Mouse (Mus musculus) adrenal gland (tissue): ENCODE measurements around the gene Cd300ld5.
"Not testable (repeated sequence)": the region's sequence is repeated elsewhere in the genome, so short reads cannot be mapped to it uniquely, and the experiment has no call there.

Experiments
- intact Hi-C: fragments of 180-260 bp; cut with DNase I; formaldehyde crosslinking; loops from one replicate; pipeline ENCODE4 v1.15.1; 2025
- long read RNA-seq, 2 experiments: library from polyadenylated mRNA; unstranded; transcript quantifications; one replicate each; pipeline ENCODE4 v2.0.0; 2020; ENCODE audit warnings: borderline replicate concordance in 1 of 2; ENCODE audit not compliant: insufficient replicate concordance in 1 of 2

Cd300ld5 gene
- long read RNA-seq, experiment 1: 0 reads
- long read RNA-seq, experiment 2: 0 reads

DNA sequence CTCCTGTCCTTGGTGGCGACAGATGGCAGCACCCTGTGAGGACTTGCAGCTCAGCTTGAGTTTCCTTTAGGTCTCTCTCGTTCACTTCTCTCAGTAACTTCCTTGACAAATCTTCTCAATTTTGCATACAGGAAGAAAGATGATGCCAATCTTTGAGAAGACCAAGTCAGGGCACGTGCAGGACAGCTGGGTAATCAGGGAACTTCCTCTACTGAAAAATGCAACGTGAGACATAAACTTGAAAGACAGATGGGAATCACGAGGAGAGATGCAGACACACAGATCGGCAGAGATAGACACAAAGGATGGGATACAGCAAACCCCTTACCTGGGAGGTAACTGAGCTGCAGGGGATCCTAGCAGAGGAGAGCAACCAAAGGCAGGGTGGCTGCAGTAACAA lies at the start of gene Cd300ld5:
TSS of gene Cd300ld5 (minus strand) at position 101 of the 400 bp plus-strand sequence.
- intact Hi-C loops: not testable (repeated sequence)

DNA sequence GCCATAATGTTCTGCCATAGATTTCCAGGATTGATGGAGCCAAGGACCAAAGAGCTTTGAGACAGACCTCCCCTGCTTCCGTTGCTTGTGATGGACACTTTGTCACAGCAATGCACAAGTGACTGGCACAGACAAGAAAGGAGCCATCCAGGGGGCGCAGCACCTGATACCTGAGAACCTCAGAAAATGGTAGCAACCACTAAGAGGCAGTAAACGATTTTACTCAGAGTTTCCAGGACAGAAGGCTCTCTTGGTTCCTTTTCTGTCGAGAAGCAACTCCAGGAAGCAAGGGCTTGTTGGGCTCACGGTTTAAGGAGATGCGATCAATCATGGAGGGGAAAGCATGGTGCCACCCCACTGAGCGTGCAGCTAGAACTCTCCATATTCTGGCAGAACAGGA lies 48.6 kb upstream of the Cd300ld5 start:
- intact Hi-C loops: no loop called here

DNA sequence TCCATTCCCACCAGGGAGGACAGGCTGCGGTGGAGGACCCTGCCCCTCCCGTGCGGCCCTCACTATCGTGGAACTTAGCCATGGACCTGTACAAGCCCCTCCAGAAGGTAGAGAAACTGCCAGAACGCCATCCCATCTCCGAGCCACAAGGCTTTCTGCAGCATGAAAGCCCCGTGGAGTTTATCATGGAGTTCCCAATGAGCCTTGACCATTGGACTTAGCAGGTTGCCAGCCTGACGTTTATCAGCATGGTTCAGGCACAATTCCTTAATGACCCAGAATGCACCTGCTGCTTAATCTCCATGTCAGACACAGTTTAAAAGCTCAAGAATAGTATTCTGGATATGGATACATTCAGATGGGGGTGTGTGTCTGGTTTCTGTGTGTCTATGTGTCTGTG lies 47.5 kb upstream of the Cd300ld5 start:
- intact Hi-C loops: no loop called here

DNA sequence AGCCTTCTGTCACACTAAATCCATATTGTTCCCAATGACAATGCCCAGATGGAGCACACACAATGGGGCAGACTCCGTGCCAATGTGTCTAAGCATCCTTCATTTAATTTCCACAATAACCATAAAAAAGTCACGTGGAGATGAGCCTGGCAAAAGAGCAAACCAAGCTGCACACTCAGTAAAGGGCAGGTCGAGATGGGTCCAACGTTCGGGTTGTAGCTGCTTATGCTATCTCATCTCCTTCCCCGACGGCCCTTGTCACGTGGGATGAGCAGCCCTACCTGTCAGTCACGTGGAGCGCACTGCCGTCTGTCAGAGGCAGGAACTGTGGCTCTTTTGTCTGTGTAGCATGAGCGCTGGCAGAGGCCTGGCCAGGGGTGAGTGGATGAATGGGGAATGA lies 47.0 kb upstream of the Cd300ld5 start:
- intact Hi-C loops: no loop called here

DNA sequence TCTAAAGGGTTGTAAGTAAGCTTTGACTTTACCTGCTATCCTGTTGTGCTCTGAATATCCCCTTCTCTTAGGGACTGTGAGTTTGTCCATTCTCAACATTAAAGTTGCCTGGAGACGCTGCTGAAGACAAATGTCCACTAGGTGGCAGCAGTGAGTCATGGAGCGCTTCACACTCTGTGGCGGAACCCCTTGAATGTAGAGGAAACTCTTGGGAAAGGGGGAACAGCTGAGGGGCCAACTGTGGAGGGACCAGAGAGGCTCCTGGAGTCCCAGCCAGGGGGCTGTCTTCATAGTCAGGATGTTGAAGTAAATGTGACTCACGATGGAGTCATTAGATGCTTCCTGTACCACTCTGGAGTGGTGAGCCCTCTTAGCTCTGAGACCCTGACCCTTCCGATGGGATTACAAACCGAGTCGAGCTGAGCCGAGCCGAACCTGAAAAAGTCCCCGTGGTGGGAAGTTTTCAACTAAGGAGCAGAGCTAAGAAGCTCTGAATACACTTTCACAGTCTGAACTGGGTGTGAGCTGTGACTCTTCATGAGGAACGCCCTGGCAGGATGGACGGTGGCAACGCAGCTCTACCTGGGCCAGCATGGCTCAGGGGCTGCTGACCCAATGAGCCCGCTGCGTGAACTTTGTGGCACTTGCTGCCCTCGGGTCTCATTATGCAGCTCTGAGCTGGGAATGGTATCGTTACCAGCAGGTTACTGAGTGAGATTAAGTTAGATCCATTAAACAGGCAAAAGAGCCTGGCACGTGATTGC lies 46.0 kb upstream of the Cd300ld5 start:
- intact Hi-C loops: loop anchor here (1.0 kb wide), 1 partner anchor 70 kb away; no protein-coding TSS in a partner anchor

DNA sequence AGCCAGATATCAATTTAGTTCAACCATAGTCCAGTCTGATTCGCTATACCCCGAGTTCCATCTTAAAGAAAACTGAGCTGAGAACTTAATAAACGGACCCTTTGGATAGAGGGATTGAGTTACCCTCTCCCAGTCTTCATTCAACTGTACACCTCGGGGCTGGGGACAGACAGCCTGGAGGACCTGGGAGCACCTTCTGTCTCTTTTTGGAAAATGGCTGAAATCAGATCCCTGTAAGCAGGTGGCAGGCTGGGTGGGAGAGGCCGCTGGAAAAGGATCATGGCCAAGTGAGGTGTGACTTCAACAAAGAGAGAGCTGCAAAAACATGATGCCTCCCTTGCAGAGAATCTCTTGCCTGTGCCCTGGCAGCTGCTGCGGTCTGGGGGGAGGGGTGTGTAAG lies 44.6 kb upstream of the Cd300ld5 start:
- intact Hi-C loops: no loop called here

DNA sequence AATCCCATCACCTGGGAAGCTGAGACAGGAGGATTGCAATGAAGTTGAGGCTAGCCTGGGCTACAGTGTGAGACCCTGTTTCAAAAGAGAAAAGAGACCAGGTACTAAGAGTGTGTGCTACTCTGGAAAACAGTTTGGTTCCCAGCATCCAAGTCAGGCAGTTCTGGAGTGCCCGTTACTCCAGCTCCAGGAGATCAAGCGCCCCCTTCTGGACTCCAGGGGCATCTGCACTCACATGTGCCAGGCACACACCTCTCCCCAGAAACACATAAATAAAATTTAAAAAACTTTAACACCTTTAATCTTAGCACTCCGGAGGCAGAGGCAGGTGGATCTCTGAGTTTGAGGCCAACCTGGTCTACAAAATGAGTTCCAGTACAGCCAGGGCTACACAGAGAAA lies 43.8 kb upstream of the Cd300ld5 start:
- intact Hi-C loops: no loop called here

DNA sequence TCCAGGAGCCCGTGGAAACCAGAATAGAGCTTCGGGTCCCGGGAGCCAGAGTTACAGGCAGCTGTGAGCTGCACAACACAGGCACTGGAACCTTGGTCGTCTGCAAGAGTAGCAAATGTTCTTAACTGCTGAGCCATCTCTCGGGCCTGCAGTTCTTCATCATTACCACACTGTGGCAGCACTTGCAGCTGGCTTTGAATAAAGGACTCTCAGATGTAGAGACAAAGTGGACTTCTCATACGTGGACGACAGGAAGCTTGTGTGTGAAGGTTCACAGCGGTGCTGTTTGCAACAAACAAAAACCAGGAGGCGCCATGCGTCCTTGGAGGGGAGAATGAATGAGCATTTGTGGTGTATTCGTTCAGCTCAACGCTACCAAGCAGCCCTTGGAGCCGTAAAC lies 43.3 kb upstream of the Cd300ld5 start:
- intact Hi-C loops: no loop called here

DNA sequence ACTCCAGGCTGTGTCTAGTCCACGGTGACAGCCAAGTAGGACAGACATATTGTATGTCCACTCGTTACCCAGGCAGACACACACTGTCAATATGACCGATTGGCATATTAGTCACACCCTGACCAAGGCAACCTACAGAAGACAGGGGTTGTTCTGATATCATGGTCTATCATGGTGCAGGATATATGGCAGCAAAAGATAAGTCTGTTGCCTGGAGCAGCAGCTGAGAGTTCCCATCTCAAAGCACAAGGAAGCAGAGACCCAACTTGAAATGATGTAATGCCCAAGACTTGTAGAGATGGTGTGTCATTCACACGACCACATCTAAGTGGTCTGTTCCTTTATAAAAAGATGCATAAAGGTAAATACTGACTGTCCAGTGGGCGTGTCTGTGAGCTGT lies 41.1 kb upstream of the Cd300ld5 start:
- intact Hi-C loops: no loop called here

DNA sequence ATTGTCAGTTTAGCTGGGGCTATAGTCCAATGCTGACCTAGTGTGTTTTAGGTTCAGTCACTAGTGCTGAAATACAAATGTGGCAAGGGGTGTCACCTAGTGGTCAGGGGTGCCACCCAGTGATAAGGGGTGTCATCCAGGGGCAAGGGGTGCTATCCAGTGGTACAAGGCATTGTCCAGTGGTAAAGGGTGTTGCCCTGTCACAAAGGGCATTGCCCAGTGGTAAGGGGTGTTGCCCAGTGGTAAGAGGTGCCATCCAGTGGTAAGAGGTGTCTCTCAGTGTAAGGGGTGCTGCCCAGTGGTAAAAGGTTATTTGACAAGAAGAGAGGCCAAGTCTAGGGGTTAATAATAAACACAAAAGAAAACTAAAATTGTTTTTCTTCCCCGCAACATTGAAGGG lies 39.9 kb upstream of the Cd300ld5 start:
- intact Hi-C loops: no loop called here

DNA sequence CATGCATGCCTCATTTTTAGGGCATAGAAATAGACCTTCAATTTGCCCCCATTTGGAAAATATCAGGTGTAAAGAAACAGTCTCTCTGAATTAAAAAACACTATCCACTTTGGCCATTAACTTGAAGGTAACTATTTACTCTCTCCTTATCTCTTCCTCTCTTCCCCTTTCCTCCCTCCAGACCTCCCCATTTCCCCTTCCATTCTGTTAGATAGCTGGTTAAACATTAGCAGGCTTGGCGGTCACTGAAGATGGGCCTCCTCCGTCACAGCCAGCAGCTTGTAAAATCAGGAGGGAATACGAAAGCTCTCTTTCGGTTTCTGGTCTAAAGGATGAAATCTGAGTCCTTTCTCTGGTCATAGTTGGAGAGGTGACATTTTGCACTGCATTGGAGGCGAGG lies 38.3 kb upstream of the Cd300ld5 start:
- intact Hi-C loops: no loop called here

DNA sequence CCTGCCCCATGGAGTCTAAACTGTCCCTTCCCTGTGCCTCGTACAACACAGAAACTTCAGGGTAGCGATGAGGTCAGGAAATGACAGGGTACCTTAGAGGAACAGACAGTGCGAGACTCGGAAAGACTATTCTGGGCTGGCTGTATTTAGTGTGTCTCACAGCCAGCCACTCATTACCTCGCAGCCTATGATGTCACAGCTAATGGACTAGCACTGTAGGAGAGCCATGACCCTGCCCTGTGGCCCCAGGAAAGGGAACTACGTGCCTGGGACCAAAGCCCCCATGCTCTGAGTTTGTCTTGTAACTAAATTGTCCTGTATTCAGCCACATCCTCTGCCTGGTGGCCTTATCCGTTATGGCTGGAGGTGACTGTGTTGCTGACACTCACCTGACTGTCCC lies 37.8 kb upstream of the Cd300ld5 start:
- intact Hi-C loops: no loop called here

DNA sequence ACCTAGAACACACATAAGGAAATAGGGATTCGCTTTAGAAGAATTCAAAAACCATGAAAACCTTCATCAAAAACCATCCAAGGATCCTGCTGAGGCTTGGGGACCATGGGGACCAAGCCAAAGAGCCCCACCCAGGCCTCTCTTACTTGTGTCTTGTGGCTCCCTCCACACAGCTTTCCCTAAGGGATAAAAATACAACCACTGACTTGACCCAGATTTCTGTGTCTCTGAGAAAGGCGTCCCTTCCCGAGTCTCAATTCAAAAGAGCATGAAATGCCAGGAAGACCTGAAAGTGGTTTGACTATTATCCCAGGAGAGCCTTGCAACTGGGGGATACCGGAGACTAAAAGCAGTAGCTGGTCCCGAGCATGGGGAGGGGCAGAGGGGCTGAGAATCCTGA lies 35.4 kb upstream of the Cd300ld5 start:
- intact Hi-C loops: no loop called here

DNA sequence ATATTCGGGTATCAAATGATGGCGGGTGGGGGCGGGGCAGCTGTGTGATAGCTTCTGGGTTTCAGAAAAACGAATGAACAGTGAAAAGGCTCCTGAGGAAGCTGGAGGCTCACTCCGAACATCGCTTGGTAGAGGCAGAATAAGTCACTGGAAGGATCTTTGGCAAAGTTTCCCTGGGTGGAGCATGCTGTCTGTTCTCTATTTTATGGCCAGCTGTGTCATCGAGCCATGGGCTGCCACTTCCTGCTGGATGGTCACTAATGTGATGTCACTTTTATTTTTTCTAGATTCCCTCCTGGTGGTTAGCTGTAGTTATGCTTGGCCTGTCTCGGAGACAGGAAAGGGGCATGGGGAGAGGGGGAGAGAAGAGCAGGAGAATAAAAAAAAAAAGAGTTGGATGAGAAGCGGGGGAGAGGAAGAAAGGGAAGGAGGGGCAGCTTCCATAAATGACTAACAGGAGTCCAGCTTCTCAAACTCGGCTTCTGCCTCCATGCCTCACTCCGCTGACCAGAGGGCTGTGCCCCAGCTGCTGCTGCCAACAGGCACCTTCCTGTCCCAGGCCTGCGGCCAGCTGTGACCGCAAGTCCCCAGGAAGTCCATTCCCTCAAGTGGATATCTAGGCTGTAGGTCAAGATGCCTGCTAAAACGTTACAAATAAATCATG lies 34.2 kb upstream of the Cd300ld5 start:
- intact Hi-C loops: no loop called here

DNA sequence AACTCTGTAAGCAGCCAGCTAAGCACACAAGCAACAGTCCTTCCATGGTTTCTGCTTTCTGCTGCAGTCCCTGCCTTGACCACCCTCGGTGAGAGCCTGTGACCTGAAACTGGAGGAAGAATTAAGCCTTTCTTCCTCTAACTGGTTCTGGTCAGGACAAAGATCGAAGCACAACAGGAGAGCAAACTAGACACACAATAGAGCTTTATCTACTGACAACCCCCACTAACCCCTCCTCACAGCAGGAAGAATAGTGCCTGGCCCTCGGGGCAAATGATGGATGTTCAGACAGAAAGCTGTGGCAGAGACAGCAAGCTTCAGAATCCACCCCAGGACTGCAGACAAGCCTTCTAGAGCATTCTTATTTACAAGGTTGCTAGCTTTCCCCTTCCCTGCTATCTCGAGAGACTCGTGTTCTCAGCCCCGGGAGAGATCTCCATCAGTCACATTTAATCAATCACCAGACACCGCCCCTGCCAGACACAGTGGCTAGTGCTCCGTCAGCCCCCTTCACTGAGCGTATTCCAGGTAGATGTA lies 33.5 kb upstream of the Cd300ld5 start:
- intact Hi-C loops: no loop called here

DNA sequence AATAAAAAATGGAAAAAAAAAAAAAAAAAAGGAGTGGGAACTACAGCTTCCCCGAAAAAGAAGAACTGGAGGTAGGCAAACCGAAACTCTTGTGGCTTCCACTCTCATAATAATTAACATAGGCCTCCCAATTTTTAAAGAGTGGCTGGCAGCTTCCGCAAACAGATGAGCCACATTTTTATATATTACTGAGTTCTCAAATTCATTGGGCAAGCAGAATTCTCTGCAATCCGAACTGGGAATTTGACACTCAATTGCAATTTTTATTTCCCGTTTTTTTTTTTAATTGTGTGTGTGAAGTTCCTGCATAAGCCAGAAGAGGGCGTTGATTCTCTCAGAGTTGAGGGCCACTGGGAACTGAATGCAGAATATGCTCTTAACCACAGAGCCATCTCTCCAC lies 29.2 kb upstream of the Cd300ld5 start:
- intact Hi-C loops: no loop called here

DNA sequence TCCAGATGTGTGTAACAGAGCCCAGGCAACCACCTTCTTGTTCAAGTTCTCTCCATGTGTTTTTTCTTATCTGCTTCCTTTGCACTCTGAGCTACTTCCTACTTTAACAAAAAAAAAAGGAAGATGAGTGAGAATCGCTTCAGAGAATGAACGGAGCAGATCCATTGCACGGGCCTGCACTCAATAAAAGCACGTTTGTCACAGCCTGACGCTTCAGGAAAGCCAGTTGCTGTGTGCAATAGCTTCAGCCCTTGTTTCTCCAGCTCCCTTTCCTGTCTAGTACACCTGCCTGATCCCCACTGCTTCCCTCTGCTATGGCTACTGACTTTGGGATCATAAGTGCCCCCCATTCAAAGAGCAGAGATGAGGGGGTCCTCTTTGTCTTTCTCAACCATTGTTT lies 24.5 kb upstream of the Cd300ld5 start, which contains the start of gene Cd300e:
TSS of gene Cd300e (minus strand) at position 101 of the 400 bp plus-strand sequence.
- intact Hi-C loops: no loop called here

DNA sequence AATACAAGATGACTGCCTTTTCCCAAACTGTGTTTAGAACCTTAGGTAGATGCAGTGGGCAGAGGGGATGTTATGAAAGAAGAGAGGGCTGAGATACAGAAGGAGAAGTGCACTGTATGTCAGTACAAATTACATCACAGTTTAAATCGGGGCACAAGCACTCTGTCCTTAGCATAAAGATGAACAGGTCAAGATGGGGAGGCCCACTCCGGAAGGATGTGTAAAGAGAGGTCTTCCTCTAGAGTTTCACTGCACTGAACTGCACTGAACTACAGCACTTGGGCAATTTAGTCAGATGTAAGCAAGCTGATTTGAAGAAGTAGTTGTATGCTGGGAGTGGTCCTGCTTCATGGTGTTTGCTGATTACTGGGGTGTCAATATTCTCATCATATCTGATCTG lies 22.2 kb upstream of the Cd300ld5 start:
- intact Hi-C loops: no loop called here

DNA sequence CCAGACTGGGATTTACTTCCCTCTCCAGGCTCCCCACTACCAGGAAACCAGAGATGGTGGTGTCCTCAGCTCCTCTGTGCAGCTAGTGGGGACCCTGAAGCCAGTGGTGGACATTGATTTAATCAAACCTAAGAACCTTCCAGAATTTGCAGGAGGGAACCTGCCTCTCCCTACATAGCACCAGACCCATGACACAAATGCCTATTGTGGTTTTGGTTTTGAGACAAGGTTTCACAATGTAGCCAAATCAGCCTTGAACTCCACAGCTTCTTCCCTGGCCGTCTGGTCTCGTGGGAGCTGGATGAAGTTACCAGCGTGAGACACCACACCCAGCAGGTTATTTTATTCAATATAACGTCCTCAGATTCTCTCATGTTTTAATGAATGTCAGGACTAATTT lies 21.1 kb upstream of the Cd300ld5 start:
- intact Hi-C loops: no loop called here

DNA sequence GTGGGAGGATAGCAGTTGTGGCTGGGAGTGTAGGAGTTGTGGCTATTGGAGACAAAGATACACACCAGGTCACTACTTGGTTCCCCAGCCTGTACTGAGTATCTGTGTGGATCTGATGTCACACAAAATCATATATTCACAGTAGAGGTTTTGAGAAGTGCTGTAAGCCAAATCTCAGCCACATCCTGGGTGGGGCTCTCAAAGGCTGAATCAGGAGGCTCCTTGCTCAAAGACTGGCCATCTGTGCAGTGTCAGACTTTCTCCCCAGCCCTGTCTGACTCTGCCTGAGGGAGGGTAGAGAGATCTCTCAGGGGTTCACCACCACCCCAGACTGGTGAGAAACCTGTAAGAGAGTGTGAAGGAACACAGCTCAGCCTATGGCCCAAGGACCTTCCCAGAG lies 17.0 kb upstream of the Cd300ld5 start:
- intact Hi-C loops: no loop called here

DNA sequence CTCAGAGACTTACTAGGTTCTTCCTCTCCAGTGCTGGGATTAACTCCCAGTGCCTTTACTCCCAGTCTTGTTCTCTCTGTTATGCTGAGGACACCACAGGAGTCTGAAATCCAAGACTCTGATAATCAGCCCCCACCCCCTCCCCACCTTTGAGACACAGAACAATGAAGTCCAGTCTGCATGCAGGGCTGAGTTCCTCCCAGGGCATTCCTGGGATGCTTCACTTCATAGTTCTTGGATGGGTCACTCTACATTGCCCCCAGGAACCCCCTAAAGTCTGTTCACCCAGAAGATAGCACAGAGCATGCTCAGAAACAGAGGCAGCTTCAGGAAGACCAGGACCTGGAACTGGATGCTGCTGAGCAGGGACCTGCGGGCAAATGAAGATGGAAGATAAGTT lies 15.4 kb upstream of the Cd300ld5 start:
- intact Hi-C loops: no loop called here

DNA sequence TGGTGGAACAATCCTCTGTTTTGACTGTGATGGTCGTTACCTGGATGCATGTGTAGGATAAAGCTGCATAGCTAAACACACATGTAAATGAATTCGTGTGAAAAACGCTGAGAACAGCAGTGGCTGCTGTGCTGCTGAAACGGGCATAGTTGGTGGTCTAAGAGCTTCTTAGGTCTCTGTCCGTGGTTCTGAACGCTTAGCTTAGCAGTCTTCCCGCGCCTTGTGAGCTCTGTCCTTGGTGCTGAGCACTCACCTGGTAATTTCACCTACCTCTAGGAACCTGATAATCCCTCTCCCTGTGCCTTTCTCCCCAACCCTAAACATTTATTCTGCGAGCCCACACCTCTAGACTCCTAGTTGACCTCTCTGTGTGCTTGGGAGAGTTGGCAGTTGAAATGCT lies 14.6 kb upstream of the Cd300ld5 start:
- intact Hi-C loops: no loop called here
